ENCODE assay signal across 9 mouse cellular contexts in the genomic region with DNA sequence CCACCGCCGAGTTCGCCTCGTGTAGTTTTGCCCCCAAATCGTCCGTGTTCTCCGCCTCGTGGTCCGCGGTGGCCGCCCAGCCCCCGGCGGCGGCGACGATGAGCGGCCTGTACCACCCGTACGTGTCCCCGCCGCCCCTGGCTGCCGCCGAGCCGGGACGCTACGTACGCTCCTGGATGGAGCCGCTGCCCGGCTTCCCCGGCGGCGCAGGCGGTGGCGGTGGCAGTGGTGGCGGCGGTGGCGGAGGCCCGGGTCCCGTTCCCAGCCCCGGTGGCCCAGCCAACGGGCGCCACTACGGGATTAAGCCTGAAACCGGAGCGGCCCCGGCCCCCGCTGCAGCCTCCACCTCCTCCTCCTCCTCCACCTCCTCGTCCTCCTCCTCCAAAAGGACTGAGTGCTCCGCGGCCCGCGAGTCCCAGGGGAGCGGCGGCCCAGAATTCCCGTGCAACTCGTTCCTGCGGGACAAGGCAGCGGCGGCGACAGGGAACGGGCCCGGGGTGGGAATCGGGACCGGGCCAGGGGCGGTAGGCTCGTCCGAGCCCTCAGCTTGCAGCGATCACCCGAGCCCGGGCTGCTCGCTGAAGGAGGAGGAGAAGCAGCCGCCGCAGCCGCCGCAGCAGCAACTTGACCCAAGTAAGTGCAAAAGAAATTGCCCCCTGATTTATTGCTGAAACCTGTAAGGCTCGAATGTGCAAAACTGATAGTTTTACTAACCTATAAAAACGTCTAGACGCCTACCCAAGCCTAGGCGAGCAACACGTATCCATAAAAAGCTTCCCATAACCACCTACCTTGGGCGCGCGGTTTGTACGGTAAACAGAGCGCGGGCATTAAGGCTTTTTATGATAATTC. TPM values are rescaled to one million over a fixed set of nuclear protein-coding genes. Genes with fewer than 3 reads are reported as not detected.
DNase-seq lines count a peak whose midpoint lies in the region; ATAC-seq and TF ChIP-seq lines count a peak whose summit lies in the region.
"Had no signal": no experiment of that assay in that cellular context is flagged by ENCODE, and none has a peak within 500 bp of the region (broad histone marks: within the 10 kb centered on the region; RNA-seq: fewer than 3 reads in every experiment).

No protein-coding gene starts in this region.

- peaks cover 5% of the 10 kb centered on the region for H3K4me1 ChIP-seq in small intestine, adult 2 months (ENCODE audit: control insufficient read depth, insufficient read depth, insufficient read length, low read length)

- H3K27me3 ChIP-seq in small intestine, adult 2 months (ENCODE audit: control insufficient read depth, insufficient read depth, low read length), result peaks cover 82% of the 10 kb centered on the region

- intact Hi-C loops in gastrocnemius, adult 2 months (cut with DNase I), result no loop called here

- H3K36me3 ChIP-seq in small intestine, adult 2 months (ENCODE audit: control insufficient read depth, insufficient read depth, low read length), result no peaks in the 10 kb centered on the region

- ATAC-seq in erythroid progenitor cell, adult 5-6 weeks (replicated peaks; ENCODE audit: low FRiP score, poor library complexity, severe bottlenecking), result no peak

- TF ChIP-seq POLR2A in small intestine, adult 2 months (IDR thresholded peaks at IDR 0.05; ENCODE audit: low read depth, low read length), result no peak

- peak overlapping the region; percentile 98 for H3K27ac ChIP-seq in gastrocnemius, adult 2 months
- no peak overlapping the region for H3K27ac ChIP-seq in small intestine, adult 2 months (ENCODE audit: insufficient read depth, low read depth, low read length)

- 3% methylated on average over 83 of the region's 86 CpGs for WGBS in small intestine, adult 2 months

- peak overlapping the region; percentile 93 for H3K4me3 ChIP-seq in gastrocnemius, adult 2 months
- H3K4me3 ChIP-seq in small intestine, adult 2 months (ENCODE audit: low read depth, low read length), result peak overlapping the region; percentile 62

- DNase-seq in adrenal gland, adult 2 months, result peak; percentile 78
- DNase-seq in adrenal gland, postnatal 4 days (ENCODE audit: low spot score in 2 of 2), result no peak
- DNase-seq in NIH3T3 (ENCODE audit: low read depth), result peak; percentile 61
- DNase-seq in gastrocnemius, adult 2 months, result peak; percentile 82
- peak; percentile 68 to 78 for DNase-seq in kidney, postnatal 4 days
- no peak for DNase-seq in frontal cortex, postnatal 10 days (ENCODE audit: low spot score in 2 of 2)

- TF ChIP-seq CTCF in gastrocnemius, adult 2 months (IDR thresholded peaks at IDR 0.05), result no peak
- no peak for TF ChIP-seq CTCF in small intestine, adult 2 months (IDR thresholded peaks at IDR 0.05; ENCODE audit: extremely low read depth, insufficient read length, insufficient replicate concordance, low read depth, low read length)

RNA-seq across cellular contexts. Expression of gene Hoxd9, which starts 0.9 kb away (rescaled TPM):
- 1 to 10 TPM; 3.3 to 7.8 TPM for total RNA-seq in adrenal gland, adult 2 months (2021)
- 6.5 and 9.0 TPM in 2 replicates for polyA plus RNA-seq in adrenal gland, adult 2 months (2012; rRNA removed)
- total RNA-seq in adrenal gland, postnatal 4 days (2021), result 10 to 100 TPM in 1 of 2 experiments, 1 to 10 TPM in 1; 7.1 to 17.8 TPM
- total RNA-seq in gastrocnemius, adult 2 months (2021), result 10 to 100 TPM; 15.8 to 19.1 TPM
- polyA plus RNA-seq in small intestine, adult 2 months (2012; rRNA removed), result 0.24 and 0.34 TPM in 2 replicates
- not detected in 2 replicates for total RNA-seq in erythroid progenitor cell, adult 5-6 weeks (2015; ENCODE audit: low replicate concordance)
- not detected in 2 replicates for total RNA-seq in erythroid progenitor cell, adult 5-6 weeks (2017; ENCODE audit: low replicate concordance)
- polyA plus RNA-seq: cortical plate, adult 2 months had no signal

RNA-seq across cellular contexts. Expression of gene Hoxd8, which starts 6.0 kb away (rescaled TPM):
- total RNA-seq in adrenal gland, adult 2 months (2021), result 10 to 100 TPM; 27.9 to 34.7 TPM
- 19.7 and 52.7 TPM in 2 replicates for polyA plus RNA-seq in adrenal gland, adult 2 months (2012; rRNA removed)
- 10 to 100 TPM; 43.9 to 55.4 TPM for total RNA-seq in adrenal gland, postnatal 4 days (2021)
- 10 to 100 TPM; 39.3 to 49.0 TPM for total RNA-seq in gastrocnemius, adult 2 months (2021)
- 0.60 and 3.1 TPM in 2 replicates for polyA plus RNA-seq in small intestine, adult 2 months (2012; rRNA removed)
- not detected in 2 replicates for total RNA-seq in erythroid progenitor cell, adult 5-6 weeks (2015; ENCODE audit: low replicate concordance)
- not detected in 2 replicates for total RNA-seq in erythroid progenitor cell, adult 5-6 weeks (2017; ENCODE audit: low replicate concordance)
- polyA plus RNA-seq: cortical plate, adult 2 months had no signal

RNA-seq across cellular contexts. Expression of gene Hoxd10, which starts 6.7 kb away (rescaled TPM):
- not detected for total RNA-seq in adrenal gland, adult 2 months (2021)
- polyA plus RNA-seq in adrenal gland, adult 2 months (2012; rRNA removed), result not detected in 2 replicates
- total RNA-seq in adrenal gland, postnatal 4 days (2021), result 1 to 10 TPM in 1 of 2 experiments, under 1 TPM in 1; 0.71 to 5.2 TPM
- 1 to 10 TPM; 4.0 to 4.8 TPM for total RNA-seq in gastrocnemius, adult 2 months (2021)
- polyA plus RNA-seq in small intestine, adult 2 months (2012; rRNA removed), result not detected in 2 replicates
- total RNA-seq in erythroid progenitor cell, adult 5-6 weeks (2015; ENCODE audit: low replicate concordance), result not detected in 2 replicates
- not detected in 2 replicates for total RNA-seq in erythroid progenitor cell, adult 5-6 weeks (2017; ENCODE audit: low replicate concordance)
- polyA plus RNA-seq: cortical plate, adult 2 months had no signal

RNA-seq across cellular contexts. Expression of gene Hoxd3, which starts 13.3 kb away (rescaled TPM):
- total RNA-seq in adrenal gland, adult 2 months (2021), result 1 to 10 TPM in 1 of 2 experiments, under 1 TPM in 1; 0.62 to 1.0 TPM
- 10.6 and 11.1 TPM in 2 replicates for polyA plus RNA-seq in adrenal gland, adult 2 months (2012; rRNA removed)
- 1 to 10 TPM in 1 of 2 experiments, under 1 TPM in 1; 0.82 to 2.5 TPM for total RNA-seq in adrenal gland, postnatal 4 days (2021)
- total RNA-seq in gastrocnemius, adult 2 months (2021), result not detected
- polyA plus RNA-seq in small intestine, adult 2 months (2012; rRNA removed), result 0.42 and 0.48 TPM in 2 replicates
- total RNA-seq in erythroid progenitor cell, adult 5-6 weeks (2015; ENCODE audit: low replicate concordance), result not detected in 2 replicates
- total RNA-seq in erythroid progenitor cell, adult 5-6 weeks (2017; ENCODE audit: low replicate concordance), result not detected in 2 replicates
- polyA plus RNA-seq: cortical plate, adult 2 months had no signal

RNA-seq across cellular contexts. Expression of gene Hoxd4, which starts 13.3 kb away (rescaled TPM):
- total RNA-seq in adrenal gland, adult 2 months (2021), result 10 to 100 TPM; 16.7 to 19.3 TPM
- polyA plus RNA-seq in adrenal gland, adult 2 months (2012; rRNA removed), result 72.3 and 92.5 TPM in 2 replicates
- 10 to 100 TPM; 21.5 to 29.5 TPM for total RNA-seq in adrenal gland, postnatal 4 days (2021)
- total RNA-seq in gastrocnemius, adult 2 months (2021), result 1 to 10 TPM; 1.4 to 2.0 TPM
- polyA plus RNA-seq in small intestine, adult 2 months (2012; rRNA removed), result 1.2 and 2.9 TPM in 2 replicates
- total RNA-seq in erythroid progenitor cell, adult 5-6 weeks (2015; ENCODE audit: low replicate concordance), result not detected in 2 replicates
- not detected in 2 replicates for total RNA-seq in erythroid progenitor cell, adult 5-6 weeks (2017; ENCODE audit: low replicate concordance)
- polyA plus RNA-seq: cortical plate, adult 2 months had no signal

Comparison
In these comparisons a context has a peak if more than half of its experiments do, and no peak if none do; other contexts are left out.
1. DNase-seq: peak in adrenal gland, adult 2 months (single experiment), NIH3T3 (single experiment), gastrocnemius, adult 2 months (single experiment) and kidney, postnatal 4 days (2 of 2); none in adrenal gland, postnatal 4 days (0 of 2) and frontal cortex, postnatal 10 days (0 of 2).
2. RNA of gene Hoxd9, which starts 0.9 kb away (total RNA-seq): 15.8 to 19.1 TPM in gastrocnemius, adult 2 months, 7.1 to 17.8 TPM in adrenal gland, postnatal 4 days and 3.3 to 7.8 TPM in adrenal gland, adult 2 months; not detected in erythroid progenitor cell, adult 5-6 weeks; every median in the first group is over 4 times any median in the second.
3. RNA of gene Hoxd8, which starts 6.0 kb away (total RNA-seq): 43.9 to 55.4 TPM in adrenal gland, postnatal 4 days, 39.3 to 49.0 TPM in gastrocnemius, adult 2 months and 27.9 to 34.7 TPM in adrenal gland, adult 2 months; not detected in erythroid progenitor cell, adult 5-6 weeks; every median in the first group is over 10 times any median in the second.